Mouse (Mus musculus) layer of hippocampus, postnatal 25 days (tissue): ENCODE results near the gene Zbtb20. TPM values are rescaled to one million over a fixed set of nuclear protein-coding genes. Genes with fewer than 3 reads are reported as not detected.

ENCODE experiments used
- DNase-seq, 2 experiments: peaks; one replicate each; pipeline ENCODE4 v3.0.0; 2022; ENCODE audit warnings: mixed read lengths in 2 of 2, low spot score in 1 of 2; ENCODE audit errors: extremely low spot score in 1 of 2
- total RNA-seq, 2 experiments: library from RNA; stranded (reverse); gene quantifications; 2 replicates each; pipeline ENCODE4 v1.2.3; 2021

The Zbtb20 gene
- total RNA-seq, 2 experiments from 2014 or later, result 251 to 334 TPM

- no peak for DNase-seq
Measured at GRCm38 (mm10) chr16:43071875-43072274, 196.2 kb downstream of the Zbtb20 start.

- no peak for DNase-seq
Measured at GRCm38 (mm10) chr16:43072818-43073594, 197.3 kb downstream of the Zbtb20 start.

- peak in 1 of 2 experiments; percentile 23 for DNase-seq
Measured at GRCm38 (mm10) chr16:43080403-43080802, 204.7 kb downstream of the Zbtb20 start.

GRCm38 (mm10) chr16:43080923-43081702 is 205.4 kb downstream of the Zbtb20 start:
- no peak for DNase-seq

GRCm38 (mm10) chr16:43081995-43082394 is 206.3 kb downstream of the Zbtb20 start:
- DNase-seq, result no peak

GRCm38 (mm10) chr16:43082801-43083200 is 207.1 kb downstream of the Zbtb20 start:
- no peak for DNase-seq

GRCm38 (mm10) chr16:43090188-43090587 is 214.5 kb downstream of the Zbtb20 start:
- no peak for DNase-seq

GRCm38 (mm10) chr16:43094161-43094560 is 218.5 kb downstream of the Zbtb20 start:
- no peak for DNase-seq

GRCm38 (mm10) chr16:43094756-43095155 is 219.1 kb downstream of the Zbtb20 start:
- no peak for DNase-seq

- no peak for DNase-seq
Measured at GRCm38 (mm10) chr16:43096040-43096439, 220.4 kb downstream of the Zbtb20 start.

GRCm38 (mm10) chr16:43098153-43098552 is 222.5 kb downstream of the Zbtb20 start:
- no peak for DNase-seq

GRCm38 (mm10) chr16:43098666-43099065 is 223.0 kb downstream of the Zbtb20 start:
- DNase-seq, result no peak

GRCm38 (mm10) chr16:43111288-43111687 is 235.6 kb downstream of the Zbtb20 start:
- DNase-seq, result no peak

- no peak for DNase-seq
Measured at GRCm38 (mm10) chr16:43113968-43114367, 238.3 kb downstream of the Zbtb20 start.

GRCm38 (mm10) chr16:43129966-43130365 is 254.3 kb downstream of the Zbtb20 start:
- peak in 1 of 2 experiments; percentile 19 for DNase-seq

- peak in 1 of 2 experiments; percentile 17 for DNase-seq
Measured at GRCm38 (mm10) chr16:43130583-43130982, 254.9 kb downstream of the Zbtb20 start.

GRCm38 (mm10) chr16:43131077-43131476 is 255.4 kb downstream of the Zbtb20 start:
- no peak for DNase-seq

GRCm38 (mm10) chr16:43168506-43168905 is 292.8 kb downstream of the Zbtb20 start:
- no peak for DNase-seq

GRCm38 (mm10) chr16:43169273-43169905 is 293.7 kb downstream of the Zbtb20 start:
- DNase-seq, result no peak

- DNase-seq, result no peak
Measured at GRCm38 (mm10) chr16:43172139-43172538, 296.5 kb downstream of the Zbtb20 start.

GRCm38 (mm10) chr16:43172912-43173311 is 297.2 kb downstream of the Zbtb20 start:
- no peak for DNase-seq
